Mouse (Mus musculus) CH12.LX (cell line): ENCODE data around the gene Edn2.

Source experiments
- CTCF ChIP-seq, 2 experiments: IDR thresholded peaks in 1 of 2; conservative IDR thresholded peaks in 1 of 2; 2 replicates each; pipeline ENCODE4 v1.5.1; 2011 to 2012; ENCODE audit warnings: low read depth in 2 of 2, low read length in 2 of 2, improper control_type of control experiment in 1 of 2, inconsistent platforms in 1 of 2, mild to moderate bottlenecking in 1 of 2, moderate library complexity in 1 of 2
- EP300 ChIP-seq: IDR thresholded peaks from 2 replicates; pipeline ENCODE4 v1.6.1; 2011; ENCODE audit warnings: low read length, improper control_type of control experiment
- IRF4 ChIP-seq: IDR thresholded peaks from 2 replicates; pipeline ENCODE4 v1.6.1; 2014; ENCODE audit warnings: low read depth, mild to moderate bottlenecking, inconsistent platforms, low read length, improper control_type of control experiment
- KAT2A ChIP-seq: IDR thresholded peaks from 2 replicates; pipeline ENCODE4 v1.6.1; 2012; ENCODE audit warnings: low read length, improper control_type of control experiment, inconsistent platforms; ENCODE audit not compliant: insufficient replicate concordance
- MAFK ChIP-seq: IDR thresholded peaks from 2 replicates; pipeline ENCODE4 v1.6.1; 2011; ENCODE audit warnings: low read length, improper control_type of control experiment; ENCODE audit not compliant: insufficient replicate concordance
- MAX ChIP-seq: IDR thresholded peaks from 2 replicates; pipeline ENCODE4 v1.6.1; 2011; ENCODE audit warnings: low read length, improper control_type of control experiment
- MYC ChIP-seq: IDR thresholded peaks from 2 replicates; pipeline ENCODE4 v1.6.1; 2011; ENCODE audit warnings: low read depth, mild to moderate bottlenecking, improper control_type of control experiment, low read length
- UBTF ChIP-seq: IDR thresholded peaks from 2 replicates; pipeline ENCODE4 v1.6.1; 2012; ENCODE audit warnings: low read depth, mild to moderate bottlenecking, inconsistent platforms, low read length, improper control_type of control experiment, moderate library complexity
- ZC3H11A ChIP-seq: IDR thresholded peaks from 2 replicates; pipeline ENCODE4 v1.6.1; 2012; ENCODE audit warnings: low read depth, mild to moderate bottlenecking, inconsistent platforms, low read length, improper control_type of control experiment

GRCm38 (mm10) chr4:120127333-120127732 is 33.7 kb upstream of the Edn2 start:
- TF ChIP-seq UBTF (no peak), EP300 (no peak; the same call in 1 of the 2 replicates), CTCF (conservative IDR thresholded peaks at IDR 0.05 in 1 of 2, IDR thresholded peaks at IDR 0.05 in 1 of 2; ENCODE audit: low read depth in 2 of 2, low read length in 2 of 2) (no peak), IRF4 (no peak), MAX (no peak), MAFK (no peak), ZC3H11A (no peak), MYC (no peak), KAT2A (no peak)
